11 mouse cellular contexts compared by ENCODE assay signal in the genomic region with DNA sequence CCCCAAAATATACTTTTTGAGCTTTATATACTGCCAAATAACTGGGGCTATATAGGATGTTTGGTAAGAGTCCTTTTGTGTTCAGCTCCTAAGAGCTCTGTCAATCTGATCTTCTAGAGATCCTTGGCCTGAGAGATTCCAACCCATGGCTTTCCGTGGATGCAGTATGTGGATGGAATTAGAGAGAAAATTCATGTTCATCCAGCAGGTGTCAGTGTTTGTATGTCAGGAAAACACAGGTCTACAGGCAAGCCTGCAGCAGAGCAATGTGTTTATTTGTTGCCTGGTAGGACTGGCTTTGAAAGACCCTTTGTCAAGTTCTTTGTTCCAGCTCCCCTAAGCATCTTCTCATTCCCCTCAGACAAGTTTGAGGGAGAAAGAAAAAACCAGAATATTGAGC. TPM values are rescaled to one million over a fixed set of nuclear protein-coding genes. Genes with fewer than 3 reads are reported as not detected.
DNase-seq lines count a peak whose midpoint lies in the region; ATAC-seq and TF ChIP-seq lines count a peak whose summit lies in the region.
"Had no signal": no experiment of that assay in that cellular context is flagged by ENCODE, and none has a peak within 500 bp of the region (broad histone marks: within the 10 kb centered on the region; RNA-seq: fewer than 3 reads in every experiment).

No protein-coding gene starts in this region.

- H3K27me3 ChIP-seq in lung, embryonic 14.5 days (ENCODE audit: insufficient read depth, low read length) = no peaks in the 10 kb centered on the region
- H3K27me3 ChIP-seq: embryonic facial prominence, embryonic 15.5 days; limb, embryonic 15.5 days had no signal

- no peak overlapping the region for H3K27ac ChIP-seq in gastrocnemius, adult 2 months
- no peak overlapping the region for H3K27ac ChIP-seq in lung, embryonic 14.5 days (ENCODE audit: low read depth)
- H3K27ac ChIP-seq: embryonic facial prominence, embryonic 15.5 days; limb, embryonic 15.5 days had no signal

- TF ChIP-seq CTCF in gastrocnemius, adult 2 months (IDR thresholded peaks at IDR 0.05) = peak; percentile 65
- TF ChIP-seq CTCF in lung, embryonic 14.5 days (IDR thresholded peaks at IDR 0.05; ENCODE audit: low read depth) = peak; percentile 49
- no peak for TF ChIP-seq CTCF in lung, adult 2 months (IDR thresholded peaks at IDR 0.05; ENCODE audit: insufficient read depth, low read length)

- peaks cover 65% of the 10 kb centered on the region for H3K36me3 ChIP-seq in lung, embryonic 14.5 days (ENCODE audit: insufficient read depth)

- no peak for TF ChIP-seq POLR2A in lung, adult 2 months (IDR thresholded peaks at IDR 0.05; ENCODE audit: borderline replicate concordance, extremely low read depth, low read depth, low read length)

- H3K4me1 ChIP-seq in lung, embryonic 14.5 days (ENCODE audit: insufficient read depth) = no peaks in the 10 kb centered on the region
- no peaks in the 10 kb centered on the region for H3K4me1 ChIP-seq in lung, adult 2 months (ENCODE audit: control insufficient read depth, insufficient read depth, low read length)

- no peak for DNase-seq in gastrocnemius, adult 2 months
- no peak for DNase-seq in gastrocnemius, postnatal 10 days
- peak; percentile 71 for DNase-seq in lung, embryonic 14.5 days
- DNase-seq in lung, adult 2 months = no peak
- DNase-seq in cerebellum, postnatal 14 days = peak; percentile 61 to 76
- DNase-seq in c-Kit-positive CD71-positive TER-119-positive erythroid progenitor cells, embryonic 14.5 days (ENCODE audit: low spot score) = no peak
- no peak for DNase-seq in layer of hippocampus, postnatal 36 days

- ATAC-seq in lung, embryonic 14.5 days (ENCODE audit: insufficient read depth) = no peak
- ATAC-seq in megakaryocyte-erythroid progenitor cell, adult 5-6 weeks (replicated peaks; ENCODE audit: low FRiP score, low TSS enrichment, poor library complexity, severe bottlenecking) = 0 out of 2 replicates have a peak, but pooled peaks have one; percentile 40

- no peak overlapping the region for H3K4me2 ChIP-seq in lung, embryonic 14.5 days
- H3K4me2 ChIP-seq: embryonic facial prominence, embryonic 15.5 days; limb, embryonic 15.5 days had no signal

- intact Hi-C loops in gastrocnemius, adult 2 months (cut with DNase I) = loop anchor here (5.0 to 10.0 kb wide), 2 partner anchors 179 to 312 kb away; partner anchors contain the start of genes Nfs1 and Romo1

- H3K4me3 ChIP-seq in gastrocnemius, adult 2 months = no peak overlapping the region
- H3K4me3 ChIP-seq in lung, embryonic 14.5 days (ENCODE audit: low read depth, low read length) = no peak overlapping the region
- H3K4me3 ChIP-seq in lung, adult 2 months (replicated peaks; ENCODE audit: extremely low read depth, low read depth, low read length) = no peak overlapping the region
- H3K4me3 ChIP-seq: embryonic facial prominence, embryonic 15.5 days; limb, embryonic 15.5 days had no signal

- 43% methylated on average over 1 of the region's 1 CpGs for WGBS in lung, embryonic 14.5 days
- 20% methylated on average over 1 of the region's 1 CpGs for WGBS in lung, adult 2 months

- no peak overlapping the region for H3K9ac ChIP-seq in lung, embryonic 14.5 days
- H3K9ac ChIP-seq: embryonic facial prominence, embryonic 15.5 days; limb, embryonic 15.5 days had no signal

- no peaks in the 10 kb centered on the region for H3K9me3 ChIP-seq in lung, embryonic 14.5 days (ENCODE audit: low read depth, low read length)
- H3K9me3 ChIP-seq: embryonic facial prominence, embryonic 15.5 days; limb, embryonic 15.5 days had no signal

RNA-seq across cellular contexts. Expression of gene Cep250, which starts 6.7 kb away (rescaled TPM):
- 1 to 10 TPM; 3.8 to 4.6 TPM for total RNA-seq in gastrocnemius, adult 2 months (2021)
- total RNA-seq in gastrocnemius, postnatal 10 days (2021) = 10 to 100 TPM in 1 of 2 experiments, 1 to 10 TPM in 1; 7.8 to 11.7 TPM
- polyA plus RNA-seq in lung, embryonic 14.5 days (2014; fragmentation: Nextera tagmentation; extraction: Ambion mirVana) = 23.5 and 24.6 TPM in 2 replicates
- polyA plus RNA-seq in lung, adult 2 months (2012; rRNA removed) = 7.1 and 9.1 TPM in 2 replicates
- total RNA-seq in megakaryocyte-erythroid progenitor cell, adult 5-6 weeks (2014; fragmentation: Nextera tagmentation) = 22.0 and 26.1 TPM in 2 replicates
- 23.9 and 27.9 TPM in 2 replicates for total RNA-seq in megakaryocyte-erythroid progenitor cell, adult 5-6 weeks (2017)
- 10 to 100 TPM; 20.1 to 21.5 TPM for total RNA-seq in layer of hippocampus, postnatal 36 days (2021)

RNA-seq across cellular contexts. Expression of gene Gdf5, which starts 17.8 kb away (rescaled TPM):
- total RNA-seq in gastrocnemius, adult 2 months (2021) = under 1 TPM in 1 of 2 experiments, not detected in 1; 0.08 TPM
- total RNA-seq in gastrocnemius, postnatal 10 days (2021) = under 1 TPM in 1 of 2 experiments, not detected in 1; 0.14 TPM
- 0.34 and 0.41 TPM in 2 replicates for polyA plus RNA-seq in lung, embryonic 14.5 days (2014; fragmentation: Nextera tagmentation; extraction: Ambion mirVana)
- polyA plus RNA-seq in lung, adult 2 months (2012; rRNA removed) = 0.37 and 0.59 TPM in 2 replicates
- total RNA-seq in megakaryocyte-erythroid progenitor cell, adult 5-6 weeks (2014; fragmentation: Nextera tagmentation) = not detected in 2 replicates
- not detected in 2 replicates for total RNA-seq in megakaryocyte-erythroid progenitor cell, adult 5-6 weeks (2017)
- not detected for total RNA-seq in layer of hippocampus, postnatal 36 days (2021)

RNA-seq across cellular contexts. Expression of gene Gm15557, which starts 22.5 kb away (rescaled TPM):
- total RNA-seq in gastrocnemius, adult 2 months (2021) = not detected
- not detected for total RNA-seq in gastrocnemius, postnatal 10 days (2021)
- polyA plus RNA-seq in lung, embryonic 14.5 days (2014; fragmentation: Nextera tagmentation; extraction: Ambion mirVana) = not detected in 2 replicates
- not detected in 2 replicates for polyA plus RNA-seq in lung, adult 2 months (2012; rRNA removed)
- total RNA-seq in megakaryocyte-erythroid progenitor cell, adult 5-6 weeks (2014; fragmentation: Nextera tagmentation) = not detected in 2 replicates
- total RNA-seq in megakaryocyte-erythroid progenitor cell, adult 5-6 weeks (2017) = not detected in 2 replicates
- not detected for total RNA-seq in layer of hippocampus, postnatal 36 days (2021)
- polyA plus RNA-seq: heart, embryonic 16.5 days had no signal

RNA-seq across cellular contexts. Expression of gene Uqcc1, which starts 32.9 kb away (rescaled TPM):
- total RNA-seq in gastrocnemius, adult 2 months (2021) = 100 to 1,000 TPM; 139 to 198 TPM
- total RNA-seq in gastrocnemius, postnatal 10 days (2021) = 100 to 1,000 TPM in 1 of 2 experiments, 10 to 100 TPM in 1; 92.3 to 108 TPM
- polyA plus RNA-seq in lung, embryonic 14.5 days (2014; fragmentation: Nextera tagmentation; extraction: Ambion mirVana) = 52.0 and 52.9 TPM in 2 replicates
- 13.5 and 24.0 TPM in 2 replicates for polyA plus RNA-seq in lung, adult 2 months (2012; rRNA removed)
- total RNA-seq in megakaryocyte-erythroid progenitor cell, adult 5-6 weeks (2014; fragmentation: Nextera tagmentation) = 33.6 and 42.4 TPM in 2 replicates
- 63.6 and 72.4 TPM in 2 replicates for total RNA-seq in megakaryocyte-erythroid progenitor cell, adult 5-6 weeks (2017)
- total RNA-seq in layer of hippocampus, postnatal 36 days (2021) = 10 to 100 TPM; 76.9 to 81.8 TPM

RNA-seq across cellular contexts. Expression of gene 6430550D23Rik, which starts 44.8 kb away (rescaled TPM):
- under 1 TPM; 0.66 to 0.70 TPM for total RNA-seq in gastrocnemius, adult 2 months (2021)
- under 1 TPM; 0.49 to 0.63 TPM for total RNA-seq in gastrocnemius, postnatal 10 days (2021)
- polyA plus RNA-seq in lung, embryonic 14.5 days (2014; fragmentation: Nextera tagmentation; extraction: Ambion mirVana) = 0.51 and 1.9 TPM in 2 replicates
- 1.0 and 1.8 TPM in 2 replicates for polyA plus RNA-seq in lung, adult 2 months (2012; rRNA removed)
- total RNA-seq in megakaryocyte-erythroid progenitor cell, adult 5-6 weeks (2014; fragmentation: Nextera tagmentation) = 0.37 and 1.3 TPM in 2 replicates
- total RNA-seq in megakaryocyte-erythroid progenitor cell, adult 5-6 weeks (2017) = 7.0 TPM in 1 of 2 replicates, not detected in the other
- 1 to 10 TPM; 1.6 to 2.0 TPM for total RNA-seq in layer of hippocampus, postnatal 36 days (2021)

Comparison
In these comparisons a context has a peak if more than half of its experiments do, and no peak if none do; other contexts are left out.
1. DNase-seq: peak in lung, embryonic 14.5 days (single experiment) and cerebellum, postnatal 14 days (2 of 2); none in gastrocnemius, adult 2 months (single experiment), gastrocnemius, postnatal 10 days (single experiment), lung, adult 2 months (single experiment), c-Kit-positive CD71-positive TER-119-positive erythroid progenitor cells, embryonic 14.5 days (single experiment) and layer of hippocampus, postnatal 36 days (0 of 2).